Mouse (Mus musculus): Measurements from ENCODE around the gene Gm13278. TPM values are rescaled to one million over a fixed set of nuclear protein-coding genes. Genes with fewer than 3 reads are reported as not detected.
"Not testable (repeated sequence)": the region's sequence is repeated elsewhere in the genome, so short reads cannot be mapped to it uniquely, and the experiment has no call there.

Gm13278 gene
- total and polyA plus RNA-seq, 2 experiments from 2014 or later: not detected

DNA sequence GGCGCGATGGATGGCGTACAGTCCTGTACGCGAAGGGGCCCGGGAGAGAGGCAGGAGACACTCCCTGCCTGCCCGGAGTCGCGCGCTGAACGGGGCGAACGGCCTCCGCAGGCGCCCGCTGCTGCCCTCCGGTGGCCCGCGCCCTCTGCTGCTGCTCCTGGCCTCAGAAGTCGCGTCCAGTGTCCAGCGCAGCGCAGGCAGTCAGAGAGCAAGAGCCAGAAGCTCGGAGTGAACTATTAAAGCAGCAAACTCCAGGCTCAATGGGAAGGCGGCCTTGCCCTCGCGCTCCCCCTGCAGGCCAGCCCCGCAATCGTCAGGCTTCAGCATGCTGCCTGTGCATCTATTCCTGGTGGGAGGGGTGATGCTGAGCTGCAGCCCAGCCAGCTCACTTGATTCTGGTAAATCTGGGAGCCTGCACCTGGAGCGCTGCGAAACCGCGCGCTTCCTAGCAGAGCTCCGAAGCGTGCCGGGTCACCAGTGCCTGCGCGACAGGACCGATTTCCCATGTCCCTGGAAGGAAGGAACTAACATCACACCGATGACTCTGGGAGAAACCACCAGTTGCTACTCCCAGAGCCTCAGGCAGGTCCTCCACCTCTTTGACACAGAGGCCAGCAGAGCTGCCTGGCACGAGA, 27.8 kb upstream of the Gm13278 start:
- 3% methylated on average over 29 of the region's 42 CpGs for WGBS
- H3K27me3 ChIP-seq (ENCODE audit: insufficient read depth, low read length); H3K9me3 ChIP-seq (ENCODE audit: low read length); H3K9ac ChIP-seq (replicated peaks; ENCODE audit: low read length, poor library complexity, severe bottlenecking); H3K36me3 ChIP-seq (ENCODE audit: insufficient read depth, low read length); H3K27ac ChIP-seq (ENCODE audit: low read depth, low read length); ATAC-seq (ENCODE audit: low FRiP score); H3K4me1 ChIP-seq (ENCODE audit: insufficient read depth, low read length): not testable (repeated sequence)
- TF ChIP-seq CTCF (IDR thresholded peaks at IDR 0.05): peak; percentile 65
- peak; percentile 76 for DNase-seq (ENCODE audit: low spot score)
- Histone ChIP-seq H3K4me3 (ENCODE audit: low read depth, low read length) (peak overlapping the region; percentile 26), H3K4me2 (ENCODE audit: low read depth, low read length, poor library complexity, severe bottlenecking) (peak overlapping the region; percentile 46)

DNA sequence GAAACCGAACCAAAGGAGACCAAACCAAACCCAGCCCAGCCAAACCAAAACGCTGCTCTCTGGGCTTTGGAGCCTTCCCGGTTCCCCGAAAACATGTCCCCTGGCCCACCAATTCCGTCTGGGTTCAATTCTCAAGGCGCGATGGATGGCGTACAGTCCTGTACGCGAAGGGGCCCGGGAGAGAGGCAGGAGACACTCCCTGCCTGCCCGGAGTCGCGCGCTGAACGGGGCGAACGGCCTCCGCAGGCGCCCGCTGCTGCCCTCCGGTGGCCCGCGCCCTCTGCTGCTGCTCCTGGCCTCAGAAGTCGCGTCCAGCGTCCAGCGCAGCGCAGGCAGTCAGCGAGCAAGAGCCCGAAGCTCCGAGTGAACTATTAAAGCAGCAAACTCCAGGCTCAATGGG, 17.8 kb upstream of the Gm13278 start, which contains the start of gene Gm13290:
Gene Gm13290 (plus strand): TSS at position 301 of the 400 bp plus-strand sequence.
- WGBS: no CpG with 5 or more reads among the region's 32 CpGs
- not testable (repeated sequence) for ATAC-seq (ENCODE audit: low FRiP score); H3K4me3 ChIP-seq (ENCODE audit: low read depth, low read length)

DNA sequence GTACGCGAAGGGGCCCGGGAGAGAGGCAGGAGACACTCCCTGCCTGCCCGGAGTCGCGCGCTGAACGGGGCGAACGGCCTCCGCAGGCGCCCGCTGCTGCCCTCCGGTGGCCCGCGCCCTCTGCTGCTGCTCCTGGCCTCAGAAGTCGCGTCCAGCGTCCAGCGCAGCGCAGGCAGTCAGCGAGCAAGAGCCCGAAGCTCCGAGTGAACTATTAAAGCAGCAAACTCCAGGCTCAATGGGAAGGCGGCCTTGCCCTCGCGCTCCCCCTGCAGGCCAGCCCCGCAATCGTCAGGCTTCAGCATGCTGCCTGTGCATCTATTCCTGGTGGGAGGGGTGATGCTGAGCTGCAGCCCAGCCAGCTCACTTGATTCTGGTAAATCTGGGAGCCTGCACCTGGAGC, 14.7 kb upstream of the Gm13278 start, which contains the start of gene Gm13289:
Gene Gm13289 (plus strand): TSS at position 301 of the 400 bp plus-strand sequence.
- not testable (repeated sequence) for H3K4me1 ChIP-seq (ENCODE audit: insufficient read depth, low read length); H3K9me3 ChIP-seq (ENCODE audit: low read length); H3K27ac ChIP-seq (ENCODE audit: low read depth, low read length); H3K4me2 ChIP-seq (ENCODE audit: low read depth, low read length, poor library complexity, severe bottlenecking); DNase-seq (ENCODE audit: low spot score); H3K4me3 ChIP-seq (ENCODE audit: low read depth, low read length); ATAC-seq (ENCODE audit: low FRiP score); H3K36me3 ChIP-seq (ENCODE audit: insufficient read depth, low read length); H3K9ac ChIP-seq (replicated peaks; ENCODE audit: low read length, poor library complexity, severe bottlenecking); H3K27me3 ChIP-seq (ENCODE audit: insufficient read depth, low read length)
- no CpG with 5 or more reads among the region's 29 CpGs for WGBS

More for the DNA sequence above, 17.8 kb upstream of the Gm13278 start, which contains the start of gene Gm13290:
- not testable (repeated sequence) for H3K4me1 ChIP-seq (ENCODE audit: insufficient read depth, low read length); H3K9me3 ChIP-seq (ENCODE audit: low read length); H3K27me3 ChIP-seq (ENCODE audit: insufficient read depth, low read length); H3K9ac ChIP-seq (replicated peaks; ENCODE audit: low read length, poor library complexity, severe bottlenecking); H3K27ac ChIP-seq (ENCODE audit: low read depth, low read length); H3K4me2 ChIP-seq (ENCODE audit: low read depth, low read length, poor library complexity, severe bottlenecking); H3K36me3 ChIP-seq (ENCODE audit: insufficient read depth, low read length); DNase-seq (ENCODE audit: low spot score)

DNA sequence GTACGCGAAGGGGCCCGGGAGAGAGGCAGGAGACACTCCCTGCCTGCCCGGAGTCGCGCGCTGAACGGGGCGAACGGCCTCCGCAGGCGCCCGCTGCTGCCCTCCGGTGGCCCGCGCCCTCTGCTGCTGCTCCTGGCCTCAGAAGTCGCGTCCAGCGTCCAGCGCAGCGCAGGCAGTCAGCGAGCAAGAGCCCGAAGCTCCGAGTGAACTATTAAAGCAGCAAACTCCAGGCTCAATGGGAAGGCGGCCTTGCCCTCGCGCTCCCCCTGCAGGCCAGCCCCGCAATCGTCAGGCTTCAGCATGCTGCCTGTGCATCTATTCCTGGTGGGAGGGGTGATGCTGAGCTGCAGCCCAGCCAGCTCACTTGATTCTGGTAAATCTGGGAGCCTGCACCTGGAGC, 11.8 kb upstream of the Gm13278 start, which contains the start of gene Gm13272:
Gene Gm13272 (plus strand): TSS at position 301 of the 400 bp plus-strand sequence.
- not testable (repeated sequence) for H3K27me3 ChIP-seq (ENCODE audit: insufficient read depth, low read length); DNase-seq (ENCODE audit: low spot score); H3K9me3 ChIP-seq (ENCODE audit: low read length); H3K27ac ChIP-seq (ENCODE audit: low read depth, low read length); H3K4me3 ChIP-seq (ENCODE audit: low read depth, low read length); H3K36me3 ChIP-seq (ENCODE audit: insufficient read depth, low read length); H3K9ac ChIP-seq (replicated peaks; ENCODE audit: low read length, poor library complexity, severe bottlenecking); ATAC-seq (ENCODE audit: low FRiP score); H3K4me1 ChIP-seq (ENCODE audit: insufficient read depth, low read length); H3K4me2 ChIP-seq (ENCODE audit: low read depth, low read length, poor library complexity, severe bottlenecking)
- WGBS: no CpG with 5 or more reads among the region's 29 CpGs

DNA sequence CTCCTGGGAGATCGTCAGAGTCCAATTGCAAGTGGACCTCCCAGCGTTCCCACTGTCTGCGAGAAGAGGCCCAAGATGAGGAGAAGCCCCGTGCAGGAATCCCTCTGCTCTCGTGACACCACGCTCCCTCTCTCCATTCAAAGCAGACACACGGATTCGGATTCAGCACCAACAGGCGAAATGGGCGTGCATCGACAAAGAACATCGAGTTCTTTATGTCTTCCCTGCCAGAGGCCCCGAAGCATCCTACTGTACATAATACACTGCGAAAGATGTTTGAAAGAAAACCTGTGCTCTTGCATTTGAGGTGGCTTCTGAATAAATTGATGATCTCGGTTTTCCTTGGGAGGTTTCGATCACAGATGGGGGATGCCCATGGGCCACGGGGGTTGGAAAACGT, 11.0 kb upstream of the Gm13278 start:
- H3K27ac ChIP-seq (ENCODE audit: low read depth, low read length); H3K27me3 ChIP-seq (ENCODE audit: insufficient read depth, low read length); H3K9ac ChIP-seq (replicated peaks; ENCODE audit: low read length, poor library complexity, severe bottlenecking); H3K9me3 ChIP-seq (ENCODE audit: low read length); DNase-seq (ENCODE audit: low spot score); H3K4me3 ChIP-seq (ENCODE audit: low read depth, low read length); ATAC-seq (ENCODE audit: low FRiP score); H3K4me1 ChIP-seq (ENCODE audit: insufficient read depth, low read length); H3K36me3 ChIP-seq (ENCODE audit: insufficient read depth, low read length); H3K4me2 ChIP-seq (ENCODE audit: low read depth, low read length, poor library complexity, severe bottlenecking): not testable (repeated sequence)
- WGBS: 51% methylated on average over 13 of the region's 18 CpGs

DNA sequence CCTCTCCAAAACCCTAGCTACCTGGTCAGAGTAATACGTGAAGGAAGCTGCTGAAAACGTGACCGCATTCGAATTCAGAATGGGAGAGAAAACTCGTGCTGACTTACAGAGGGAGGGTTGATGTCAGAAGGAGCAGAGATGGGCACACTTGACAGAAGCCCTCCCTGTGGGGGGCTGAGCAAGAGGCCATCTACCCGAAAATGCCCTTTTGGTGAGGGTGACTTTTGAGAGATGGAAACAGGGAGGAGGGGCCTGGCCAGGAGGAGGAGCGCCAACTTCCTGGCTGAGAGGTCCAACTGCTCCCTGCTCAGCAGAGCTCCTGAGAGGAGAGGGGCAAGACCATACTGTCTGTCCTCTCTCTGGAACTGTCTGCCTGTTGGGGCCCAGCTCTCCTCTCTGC, 9.5 kb upstream of the Gm13278 start, which contains the start of gene Ifnz:
Gene Ifnz (plus strand): TSS at position 301 of the 400 bp plus-strand sequence.
- not testable (repeated sequence) for H3K4me3 ChIP-seq (ENCODE audit: low read depth, low read length); H3K36me3 ChIP-seq (ENCODE audit: insufficient read depth, low read length); H3K4me2 ChIP-seq (ENCODE audit: low read depth, low read length, poor library complexity, severe bottlenecking); H3K4me1 ChIP-seq (ENCODE audit: insufficient read depth, low read length); H3K9me3 ChIP-seq (ENCODE audit: low read length); H3K27ac ChIP-seq (ENCODE audit: low read depth, low read length); DNase-seq (ENCODE audit: low spot score); H3K27me3 ChIP-seq (ENCODE audit: insufficient read depth, low read length); H3K9ac ChIP-seq (replicated peaks; ENCODE audit: low read length, poor library complexity, severe bottlenecking); ATAC-seq (ENCODE audit: low FRiP score)
- 10% methylated on average over 3 of the region's 7 CpGs for WGBS

Data from midbrain, postnatal 0 days (tissue).